Comparison of ENCODE assay signal across 8 mouse cellular contexts in the genomic region with DNA sequence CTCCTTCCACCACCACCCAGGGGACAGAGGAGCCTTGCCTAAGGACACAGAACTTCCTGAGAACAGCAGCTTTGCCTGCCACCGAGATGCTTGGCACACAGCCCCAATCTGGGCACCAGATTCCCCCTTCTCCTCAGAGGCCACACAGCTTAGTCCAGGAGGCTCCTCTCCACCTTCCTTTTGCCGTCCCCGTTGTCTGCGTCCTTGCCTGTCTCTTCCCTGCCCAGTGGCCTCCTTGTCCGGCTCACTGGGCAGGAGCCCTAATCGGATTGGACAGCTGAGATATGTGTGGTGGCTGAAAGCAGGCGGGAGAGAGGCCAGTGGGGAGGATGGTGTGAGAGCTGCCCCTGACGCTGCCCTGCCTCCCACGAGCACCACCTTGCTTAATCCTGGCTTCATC. TPM values are rescaled to one million over a fixed set of nuclear protein-coding genes. Genes with fewer than 3 reads are reported as not detected.
DNase-seq lines count a peak whose midpoint lies in the region; ATAC-seq lines count a peak whose summit lies in the region.
"Had no signal": no experiment of that assay in that cellular context is flagged by ENCODE, and none has a peak within 500 bp of the region (broad histone marks: within the 10 kb centered on the region; RNA-seq: fewer than 3 reads in every experiment).

No protein-coding gene starts in this region.

- peak overlapping the region; percentile 56; the same call in 1 of the 2 replicates for H3K27ac ChIP-seq in embryonic facial prominence, embryonic 11.5 days (replicated peaks; ENCODE audit: low read depth, low read length)
- H3K27ac ChIP-seq in intestine, embryonic 14.5 days (ENCODE audit: low read depth), result peak overlapping the region; percentile 69
- peak overlapping the region; percentile 79 for H3K27ac ChIP-seq in neural tube, embryonic 13.5 days (replicated peaks)
- H3K27ac ChIP-seq: liver, embryonic 15.5 days had no signal

- H3K27me3 ChIP-seq in embryonic facial prominence, embryonic 11.5 days (ENCODE audit: control insufficient read depth, insufficient read depth, low read length), result no peaks in the 10 kb centered on the region
- H3K27me3 ChIP-seq in intestine, embryonic 14.5 days (replicated peaks; ENCODE audit: control insufficient read depth, insufficient read depth, low read length), result no peaks in the 10 kb centered on the region
- H3K27me3 ChIP-seq in neural tube, embryonic 13.5 days, result no peaks in the 10 kb centered on the region

- H3K4me3 ChIP-seq in embryonic facial prominence, embryonic 11.5 days (ENCODE audit: low read depth, low read length), result peak overlapping the region; percentile 18; the same call in 1 of the 2 replicates
- H3K4me3 ChIP-seq in intestine, embryonic 14.5 days (ENCODE audit: low read depth, low read length), result peak overlapping the region; percentile 8; the same call in 1 of the 2 replicates
- H3K4me3 ChIP-seq in neural tube, embryonic 13.5 days, result peak overlapping the region; percentile 55
- H3K4me3 ChIP-seq: liver, embryonic 15.5 days had no signal

- ATAC-seq in embryonic facial prominence, embryonic 11.5 days (replicated peaks; ENCODE audit: insufficient number of reproducible peaks, low FRiP score, low TSS enrichment, low read depth), result no peak
- ATAC-seq in intestine, embryonic 14.5 days (replicated peaks; ENCODE audit: low FRiP score, low TSS enrichment, low read depth), result no peak
- no peak for ATAC-seq in neural tube, embryonic 13.5 days (ENCODE audit: low read depth)
- no peak for ATAC-seq in frontal cortex, adult (ENCODE audit: low TSS enrichment)

- peaks cover 62% of the 10 kb centered on the region for H3K4me1 ChIP-seq in embryonic facial prominence, embryonic 11.5 days (ENCODE audit: control insufficient read depth, insufficient read depth, low read length)
- peaks cover 90% of the 10 kb centered on the region for H3K4me1 ChIP-seq in intestine, embryonic 14.5 days (replicated peaks; ENCODE audit: control insufficient read depth, insufficient read depth, low read length)
- peaks cover 90% of the 10 kb centered on the region for H3K4me1 ChIP-seq in neural tube, embryonic 13.5 days (replicated peaks)

- 2% methylated on average over 9 of the region's 9 CpGs for WGBS in embryonic facial prominence, embryonic 11.5 days
- 11% methylated on average over 9 of the region's 9 CpGs for WGBS in intestine, embryonic 14.5 days
- WGBS in neural tube, embryonic 13.5 days, result 7% methylated on average over 9 of the region's 9 CpGs

- peak; percentile 11 for DNase-seq in ovary, postnatal 14 days (ENCODE audit: low spot score)
- DNase-seq in ovary, postnatal 10 days (ENCODE audit: low spot score), result no peak
- DNase-seq in embryonic facial prominence, embryonic 11.5 days (ENCODE audit: low spot score), result no peak
- DNase-seq in intestine, embryonic 14.5 days (ENCODE audit: low spot score), result no peak
- DNase-seq in layer of hippocampus, postnatal 10 days (ENCODE audit: low spot score in 2 of 2), result no peak

- H3K36me3 ChIP-seq in embryonic facial prominence, embryonic 11.5 days (replicated peaks; ENCODE audit: control insufficient read depth, insufficient read depth, low read depth, low read length), result no peaks in the 10 kb centered on the region
- no peaks in the 10 kb centered on the region for H3K36me3 ChIP-seq in intestine, embryonic 14.5 days (ENCODE audit: control insufficient read depth, insufficient read depth, low read length)
- no peaks in the 10 kb centered on the region for H3K36me3 ChIP-seq in neural tube, embryonic 13.5 days
- H3K36me3 ChIP-seq: liver, embryonic 15.5 days had no signal

- peak overlapping the region; percentile 87 for H3K4me2 ChIP-seq in embryonic facial prominence, embryonic 11.5 days (ENCODE audit: low read depth, low read length)
- peak overlapping the region; percentile 94 for H3K4me2 ChIP-seq in intestine, embryonic 14.5 days (ENCODE audit: low read length)
- H3K4me2 ChIP-seq in neural tube, embryonic 13.5 days, result peak overlapping the region; percentile 76
- H3K4me2 ChIP-seq: liver, embryonic 15.5 days had no signal

- no peaks in the 10 kb centered on the region for H3K9me3 ChIP-seq in embryonic facial prominence, embryonic 11.5 days (replicated peaks; ENCODE audit: control insufficient read depth, low read length)
- H3K9me3 ChIP-seq in intestine, embryonic 14.5 days (ENCODE audit: control insufficient read depth, low read length), result no peaks in the 10 kb centered on the region
- H3K9me3 ChIP-seq in neural tube, embryonic 13.5 days, result no peaks in the 10 kb centered on the region
- H3K9me3 ChIP-seq: liver, embryonic 15.5 days had no signal

- H3K9ac ChIP-seq in embryonic facial prominence, embryonic 11.5 days (replicated peaks; ENCODE audit: low read length), result peak overlapping the region; percentile 46
- peak overlapping the region; percentile 22; the same call in 1 of the 2 replicates for H3K9ac ChIP-seq in intestine, embryonic 14.5 days (ENCODE audit: low read length)
- H3K9ac ChIP-seq in neural tube, embryonic 13.5 days, result peak overlapping the region; percentile 79
- H3K9ac ChIP-seq: liver, embryonic 15.5 days had no signal

RNA-seq across cellular contexts. Expression of gene Rara, which starts 1.9 kb away (rescaled TPM):
- 32.7 and 40.2 TPM in 2 replicates for polyA plus RNA-seq in embryonic facial prominence, embryonic 11.5 days (2014; fragmentation: Nextera tagmentation; extraction: Ambion mirVana)
- 42.4 and 43.6 TPM in 2 replicates for polyA plus RNA-seq in intestine, embryonic 14.5 days (2014; fragmentation: Nextera tagmentation; extraction: Ambion mirVana)
- 24.0 and 26.7 TPM in 2 replicates for polyA plus RNA-seq in neural tube, embryonic 13.5 days (2015; fragmentation: Nextera tagmentation; extraction: Ambion mirVana)
- total RNA-seq in layer of hippocampus, postnatal 10 days (2021), result 10 to 100 TPM; 21.7 to 24.0 TPM

RNA-seq across cellular contexts. Expression of gene Cdc6, which starts 21.9 kb away (rescaled TPM):
- polyA plus RNA-seq in embryonic facial prominence, embryonic 11.5 days (2014; fragmentation: Nextera tagmentation; extraction: Ambion mirVana), result 55.4 and 57.1 TPM in 2 replicates
- 32.5 and 32.9 TPM in 2 replicates for polyA plus RNA-seq in intestine, embryonic 14.5 days (2014; fragmentation: Nextera tagmentation; extraction: Ambion mirVana)
- 4.2 and 4.7 TPM in 2 replicates for polyA plus RNA-seq in neural tube, embryonic 13.5 days (2015; fragmentation: Nextera tagmentation; extraction: Ambion mirVana)
- total RNA-seq in layer of hippocampus, postnatal 10 days (2021), result 1 to 10 TPM; 1.1 to 2.2 TPM

RNA-seq across cellular contexts. Expression of gene Gjd3, which starts 53.3 kb away (rescaled TPM):
- 0.25 and 0.43 TPM in 2 replicates for polyA plus RNA-seq in embryonic facial prominence, embryonic 11.5 days (2014; fragmentation: Nextera tagmentation; extraction: Ambion mirVana)
- polyA plus RNA-seq in intestine, embryonic 14.5 days (2014; fragmentation: Nextera tagmentation; extraction: Ambion mirVana), result 0.22 TPM in 1 of 2 replicates, not detected in the other
- polyA plus RNA-seq in neural tube, embryonic 13.5 days (2015; fragmentation: Nextera tagmentation; extraction: Ambion mirVana), result 1.4 and 1.5 TPM in 2 replicates
- 1 to 10 TPM; 2.4 to 3.6 TPM for total RNA-seq in layer of hippocampus, postnatal 10 days (2021)
- polyA plus RNA-seq: liver, embryonic 15.5 days had no signal

Comparison
In these comparisons a context has a peak if more than half of its experiments do, and no peak if none do; other contexts are left out.
1. H3K9ac ChIP-seq: peak in every context shown above with its lines; median percentile 79 in neural tube, embryonic 13.5 days; 46 in embryonic facial prominence, embryonic 11.5 days; 22 in intestine, embryonic 14.5 days.